Comparison of ENCODE assay signal across 8 mouse cellular contexts in the genomic region with DNA sequence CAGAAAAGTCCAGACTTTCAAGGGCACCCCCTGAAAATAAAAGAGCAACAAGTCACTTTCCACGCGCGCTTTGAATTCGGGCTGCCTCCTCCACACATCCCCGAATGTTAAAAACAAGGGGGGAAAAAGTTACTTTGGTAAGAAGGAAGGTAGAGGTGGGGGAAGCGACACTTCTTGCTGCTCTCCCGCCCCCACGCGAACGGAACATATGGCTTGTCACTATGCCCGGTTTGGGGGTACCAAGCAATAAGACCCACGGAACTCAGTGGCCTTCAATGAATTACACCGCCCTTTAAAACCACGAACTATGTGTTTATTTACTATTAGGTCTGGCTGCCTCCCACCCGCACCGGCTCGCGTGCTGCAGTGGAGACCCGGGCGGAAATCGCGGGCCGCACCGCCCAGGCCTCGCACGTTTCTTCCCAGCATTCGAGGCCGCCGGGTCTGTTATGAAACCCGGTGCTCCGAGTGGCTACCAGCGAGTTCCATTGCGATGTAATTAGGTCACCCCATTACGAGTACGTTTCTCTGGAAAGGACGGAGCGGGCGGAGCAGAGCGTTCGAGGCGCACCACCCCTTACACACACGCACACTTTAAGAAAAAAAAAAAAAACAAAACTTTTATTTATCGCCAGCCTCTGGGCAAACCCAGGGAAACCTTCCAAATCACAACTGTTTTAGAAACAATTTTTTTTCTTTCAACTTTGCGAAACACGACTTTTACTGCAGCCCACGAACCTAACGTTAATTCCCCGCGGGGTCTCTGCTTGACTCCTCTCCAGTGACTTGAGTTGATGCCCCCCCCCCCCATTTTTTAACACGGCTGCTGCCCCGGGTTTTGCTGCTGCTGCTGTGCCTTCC. TPM values are rescaled to one million over a fixed set of nuclear protein-coding genes. Genes with fewer than 3 reads are reported as not detected.
DNase-seq lines count a peak whose midpoint lies in the region; ATAC-seq and TF ChIP-seq lines count a peak whose summit lies in the region.

No protein-coding gene starts in this region.

- H3K4me1 ChIP-seq in E14TG2a.4 (replicated peaks; ENCODE audit: low read depth, low read length): peaks cover 66% of the 10 kb centered on the region
- H3K4me1 ChIP-seq in bone marrow macrophage, adult 2 months (ENCODE audit: control insufficient read depth, insufficient read depth, low read length): peaks cover 15% of the 10 kb centered on the region
- H3K4me1 ChIP-seq in heart, embryonic 13.5 days: peaks cover 48% of the 10 kb centered on the region
- H3K4me1 ChIP-seq in kidney, embryonic 16.5 days (ENCODE audit: insufficient read depth, low read length): peaks cover 31% of the 10 kb centered on the region
- peaks cover 9% of the 10 kb centered on the region for H3K4me1 ChIP-seq in lung, embryonic 16.5 days (replicated peaks; ENCODE audit: control insufficient read depth, insufficient read depth, low read length)
- peaks cover 18% of the 10 kb centered on the region for H3K4me1 ChIP-seq in olfactory bulb, adult 2 months (ENCODE audit: control insufficient read depth, insufficient read depth, low read length)

- peak overlapping the region; percentile 92 for H3K9ac ChIP-seq in heart, embryonic 13.5 days
- H3K9ac ChIP-seq in kidney, embryonic 16.5 days (replicated peaks; ENCODE audit: low read length): peak overlapping the region; percentile 92
- H3K9ac ChIP-seq in lung, embryonic 16.5 days (ENCODE audit: low read length): peak overlapping the region; percentile 89

- H3K4me2 ChIP-seq in heart, embryonic 13.5 days: peak overlapping the region; percentile 84
- H3K4me2 ChIP-seq in kidney, embryonic 16.5 days (replicated peaks; ENCODE audit: low read depth, low read length): peak overlapping the region; percentile 90
- H3K4me2 ChIP-seq in lung, embryonic 16.5 days (ENCODE audit: low read depth, low read length): peak overlapping the region; percentile 89

- WGBS in heart, embryonic 13.5 days: under 1% methylated on average over 51 of the region's 51 CpGs
- under 1% methylated on average over 51 of the region's 51 CpGs for WGBS in kidney, embryonic 16.5 days
- WGBS in lung, embryonic 16.5 days: under 1% methylated on average over 51 of the region's 51 CpGs
- under 1% methylated on average over 51 of the region's 51 CpGs for WGBS in olfactory bulb, adult 2 months

- H3K27me3 ChIP-seq in E14TG2a.4 (ENCODE audit: insufficient read depth, low read length): peaks cover 42% of the 10 kb centered on the region
- no peaks in the 10 kb centered on the region for H3K27me3 ChIP-seq in heart, embryonic 13.5 days (replicated peaks)
- H3K27me3 ChIP-seq in kidney, embryonic 16.5 days (ENCODE audit: insufficient read depth, low read length): no peaks in the 10 kb centered on the region
- no peaks in the 10 kb centered on the region for H3K27me3 ChIP-seq in lung, embryonic 16.5 days (ENCODE audit: control insufficient read depth, insufficient read depth, low read depth, low read length)

- no peaks in the 10 kb centered on the region for H3K9me3 ChIP-seq in E14TG2a.4 (ENCODE audit: low read length)
- H3K9me3 ChIP-seq in heart, embryonic 13.5 days: no peaks in the 10 kb centered on the region
- H3K9me3 ChIP-seq in kidney, embryonic 16.5 days (ENCODE audit: low read length): no peaks in the 10 kb centered on the region
- no peaks in the 10 kb centered on the region for H3K9me3 ChIP-seq in lung, embryonic 16.5 days (ENCODE audit: control insufficient read depth, low read length)

- peaks cover 15% of the 10 kb centered on the region for H3K36me3 ChIP-seq in E14TG2a.4 (ENCODE audit: insufficient read depth, low read length)
- peaks cover 20% of the 10 kb centered on the region for H3K36me3 ChIP-seq in heart, embryonic 13.5 days
- peaks cover 12% of the 10 kb centered on the region for H3K36me3 ChIP-seq in kidney, embryonic 16.5 days (ENCODE audit: insufficient read depth, low read length)
- H3K36me3 ChIP-seq in lung, embryonic 16.5 days (ENCODE audit: control insufficient read depth, insufficient read depth, low read length): peaks cover 9% of the 10 kb centered on the region

- TF ChIP-seq POLR2A in bone marrow macrophage, adult 2 months (IDR thresholded peaks at IDR 0.05; ENCODE audit: borderline replicate concordance, low read depth, low read length): no peak
- no peak for TF ChIP-seq POLR2A in olfactory bulb, adult 2 months (IDR thresholded peaks at IDR 0.05; ENCODE audit: insufficient read depth, low read depth, low read length)

- DNase-seq in thymus, postnatal 0 days (ENCODE audit: low spot score): peak; percentile 70

- no peak for TF ChIP-seq CTCF in E14TG2a.4 (conservative IDR thresholded peaks at IDR 0.05; ENCODE audit: low read length)
- no peak for TF ChIP-seq CTCF in bone marrow macrophage, adult 2 months (IDR thresholded peaks at IDR 0.05; ENCODE audit: low read depth, low read length)
- no peak for TF ChIP-seq CTCF in olfactory bulb, adult 2 months (IDR thresholded peaks at IDR 0.05; ENCODE audit: insufficient read depth, low read depth, low read length)

- peak overlapping the region; percentile 78 for H3K27ac ChIP-seq in bone marrow macrophage, adult 2 months (ENCODE audit: insufficient read depth, low read depth, low read length)
- peak overlapping the region; percentile 99 for H3K27ac ChIP-seq in heart, embryonic 13.5 days (replicated peaks)
- H3K27ac ChIP-seq in kidney, embryonic 16.5 days (ENCODE audit: low read length): peak overlapping the region; percentile 100
- peak overlapping the region; percentile 100 for H3K27ac ChIP-seq in lung, embryonic 16.5 days (ENCODE audit: low read length)
- peak overlapping the region; percentile 65 for H3K27ac ChIP-seq in olfactory bulb, adult 2 months (ENCODE audit: insufficient read depth, low read depth, low read length)

- peak; percentile 9; the same call in 1 of the 2 replicates for ATAC-seq in erythroid progenitor cell, adult 5-6 weeks (replicated peaks; ENCODE audit: low FRiP score, poor library complexity, severe bottlenecking)
- no peak for ATAC-seq in heart, embryonic 13.5 days (ENCODE audit: extremely low read depth, insufficient number of reproducible peaks, low FRiP score, low TSS enrichment)
- peak; percentile 3; the same call in 1 of the 2 replicates for ATAC-seq in kidney, embryonic 16.5 days (ENCODE audit: low FRiP score, low TSS enrichment)
- peak; percentile 33 for ATAC-seq in lung, embryonic 16.5 days (ENCODE audit: low read depth)

- peak overlapping the region; percentile 95 for H3K4me3 ChIP-seq in E14TG2a.4 (replicated peaks; ENCODE audit: low read length)
- peak overlapping the region; percentile 91 for H3K4me3 ChIP-seq in bone marrow macrophage, adult 2 months (ENCODE audit: insufficient read depth, low read length)
- H3K4me3 ChIP-seq in heart, embryonic 13.5 days: peak overlapping the region; percentile 89
- peak overlapping the region; percentile 94 for H3K4me3 ChIP-seq in kidney, embryonic 16.5 days (ENCODE audit: low read length)
- peak overlapping the region; percentile 71 for H3K4me3 ChIP-seq in lung, embryonic 16.5 days (ENCODE audit: low read length)
- H3K4me3 ChIP-seq in olfactory bulb, adult 2 months (ENCODE audit: insufficient read depth, low read depth, low read length): peak overlapping the region; percentile 81

RNA-seq across cellular contexts. Expression of gene Zfp36l1, which starts 1.4 kb away (rescaled TPM):
- polyA plus RNA-seq in bone marrow macrophage, adult 2 months (2012; ENCODE audit: insufficient read depth, insufficient read length, missing spikeins): 265 and 268 TPM in 2 replicates
- total RNA-seq in erythroid progenitor cell, adult 5-6 weeks (2015; ENCODE audit: low replicate concordance): 52.0 and 100 TPM in 2 replicates
- 5.8 and 9.2 TPM in 2 replicates for total RNA-seq in erythroid progenitor cell, adult 5-6 weeks (2017; ENCODE audit: low replicate concordance)
- 89.3 and 96.2 TPM in 2 replicates for polyA plus RNA-seq in heart, embryonic 13.5 days (2015; fragmentation: Nextera tagmentation; extraction: Ambion mirVana)
- 130 and 153 TPM in 2 replicates for polyA plus RNA-seq in kidney, embryonic 16.5 days (2015; fragmentation: Nextera tagmentation; extraction: Ambion mirVana)
- 131 and 152 TPM in 2 replicates for polyA plus RNA-seq in lung, embryonic 16.5 days (2015; fragmentation: Nextera tagmentation; extraction: Ambion mirVana)
- polyA plus RNA-seq in olfactory bulb, adult 2 months (2012; ENCODE audit: insufficient read depth, insufficient read length, low replicate concordance, missing spikeins): not detected in 2 replicates
- polyA plus RNA-seq in thymus, postnatal 0 days (2015; fragmentation: Nextera tagmentation; extraction: Ambion mirVana): 63.4 and 69.7 TPM in 2 replicates
